Mouse (Mus musculus) heart, embryonic 14.5 days (tissue): ENCODE measurements around the gene Grb10. TPM values are rescaled to one million over a fixed set of nuclear protein-coding genes. Genes with fewer than 3 reads are reported as not detected.
A peak's percentile ranks its signal among the peaks of the same experiment; 100 is the strongest.

Experiments
- ATAC-seq: fragments of 200-750 bp; cut with Nextera tagmentation; 2 replicates; pipeline ENCODE4 v1.8.0; 2017; ENCODE audit warnings: low read depth, moderate TSS enrichment; ENCODE audit not compliant: insufficient number of reproducible peaks, insufficient read depth, low FRiP score
- H3K27ac ChIP-seq, 2 experiments: fragments of 200-500 bp in 1 of 2; fragments of 300-500 bp in 1 of 2; sonication (generic) in 1 of 2; replicated peaks in 1 of 2; 2 replicates each; pipeline ENCODE4 v1.5.1; 2012 to 2014; ENCODE audit warnings: low read depth in 2 of 2, low read length in 2 of 2, control low read depth in 1 of 2, mild to moderate bottlenecking in 1 of 2, mixed read lengths in 1 of 2; ENCODE audit not compliant: control insufficient read depth in 1 of 2, insufficient read depth in 1 of 2
- H3K27me3 ChIP-seq: fragments of 300-500 bp; sonication (generic); 2 replicates; pipeline ENCODE4 v1.6.1; 2014; ENCODE audit warnings: mild to moderate bottlenecking, low read length, control low read depth; ENCODE audit not compliant: control insufficient read depth, insufficient read depth
- H3K36me3 ChIP-seq: fragments of 300-500 bp; sonication (generic); 2 replicates; pipeline ENCODE4 v1.6.1; 2014; ENCODE audit warnings: mild to moderate bottlenecking, control low read depth, low read length, mixed read lengths; ENCODE audit not compliant: control insufficient read depth, insufficient read depth
- H3K4me1 ChIP-seq, 2 experiments: fragments of 200-500 bp in 1 of 2; fragments of 300-500 bp in 1 of 2; sonication (generic) in 1 of 2; 2 replicates each; pipeline ENCODE4 v1.6.1; 2012 to 2014; ENCODE audit warnings: low read length in 2 of 2, control low read depth in 1 of 2, mixed read lengths in 1 of 2; ENCODE audit not compliant: control insufficient read depth in 2 of 2, insufficient read depth in 2 of 2
- H3K4me2 ChIP-seq: fragments of 300-500 bp; sonication (generic); 2 replicates; pipeline ENCODE4 v1.6.1; 2014; ENCODE audit warnings: mild to moderate bottlenecking, low read length
- H3K4me3 ChIP-seq, 2 experiments: fragments of 200-500 bp in 1 of 2; fragments of 300-500 bp in 1 of 2; sonication (generic) in 1 of 2; 2 replicates each; pipeline ENCODE4 v1.5.1; 2012 to 2014; ENCODE audit warnings: low read length in 2 of 2, mild to moderate bottlenecking in 2 of 2, control low read depth in 1 of 2, low read depth in 1 of 2, moderate library complexity in 1 of 2; ENCODE audit not compliant: control insufficient read depth in 1 of 2, insufficient read depth in 1 of 2
- H3K9ac ChIP-seq: fragments of 300-500 bp; sonication (generic); 2 replicates; pipeline ENCODE4 v1.6.1; 2014; ENCODE audit warnings: mild to moderate bottlenecking, low read length
- H3K9me3 ChIP-seq: fragments of 300-500 bp; sonication (generic); 2 replicates; pipeline ENCODE4 v1.6.1; 2016; ENCODE audit warnings: low read length, control low read depth; ENCODE audit not compliant: control insufficient read depth
- WGBS: fragments of 180-500 bp; shearing (Covaris S2); extraction: QIAGEN DNeasy Blood & Tissue Kit; methylation state at CpG from one replicate; pipeline ENCODE4 v1.1.7; 2014; 5-methylcytosine and 5-hydroxymethylcytosine counted together
- polyA plus RNA-seq: library from polyadenylated mRNA; unstranded; fragments of >200 nt; fragmentation: Nextera tagmentation; extraction: Ambion mirVana; gene quantifications from 2 replicates; pipeline ENCODE4 v1.2.1, GENCODE M21; 2014

The Grb10 gene
- polyA plus RNA-seq, 1 experiment from 2014 or later, result 330 TPM

- no peaks in the 10 kb centered on the region for H3K9me3 ChIP-seq
- no peak overlapping the region for H3K4me3 ChIP-seq
- H3K4me1 ChIP-seq, result peaks cover 17 to 64% of the 10 kb centered on the region in 2 experiments
- H3K27me3 ChIP-seq, result no peaks in the 10 kb centered on the region
- no peak overlapping the region for H3K9ac ChIP-seq
- 62% methylated on average over 2 of the region's 2 CpGs for WGBS
- peak overlapping the region; percentile 43; the same call in 1 of the 2 replicates for H3K4me2 ChIP-seq
- H3K36me3 ChIP-seq, result peaks cover 19% of the 10 kb centered on the region; the same call in 1 of the 2 replicates
- no peak for ATAC-seq
- H3K27ac ChIP-seq, result peak overlapping the region; percentile 56 to 85
Observed at GRCm38 (mm10) chr11:11993183-11993582, 45.3 kb downstream of the Grb10 start.

GRCm38 (mm10) chr11:11989850-11990249, 48.6 kb downstream of the Grb10 start:
- 61% methylated on average over 4 of the region's 4 CpGs for WGBS
- Histone ChIP-seq H3K4me1 (peaks cover 11 to 43% of the 10 kb centered on the region in 2 experiments), H3K27ac (no peak overlapping the region), H3K4me3 (no peak overlapping the region), H3K9ac (no peak overlapping the region), H3K27me3 (no peaks in the 10 kb centered on the region), H3K36me3 (peaks cover 20% of the 10 kb centered on the region), H3K9me3 (no peaks in the 10 kb centered on the region), H3K4me2 (no peak overlapping the region)
- ATAC-seq, result no peak

GRCm38 (mm10) chr11:11987233-11987632, 51.2 kb downstream of the Grb10 start:
- no peak for ATAC-seq
- WGBS, result 87% methylated on average over 3 of the region's 3 CpGs
- H3K4me2 ChIP-seq, result no peak overlapping the region
- H3K36me3 ChIP-seq, result peaks cover 31% of the 10 kb centered on the region
- no peak overlapping the region for H3K27ac ChIP-seq
- H3K27me3 ChIP-seq, result no peaks in the 10 kb centered on the region
- H3K4me1 ChIP-seq, result peaks cover 8 to 21% of the 10 kb centered on the region in 2 experiments; a peak in 3 of 4 replicates
- H3K9ac ChIP-seq, result no peak overlapping the region
- H3K9me3 ChIP-seq, result no peaks in the 10 kb centered on the region
- H3K4me3 ChIP-seq, result no peak overlapping the region

- no peaks in the 10 kb centered on the region for H3K9me3 ChIP-seq
- peaks cover 52% of the 10 kb centered on the region for H3K36me3 ChIP-seq
- peaks cover 6 to 11% of the 10 kb centered on the region in 2 experiments; a peak in 3 of 4 replicates for H3K4me1 ChIP-seq
- no peaks in the 10 kb centered on the region for H3K27me3 ChIP-seq
- H3K27ac ChIP-seq, result 0 out of 4 replicates have a peak overlapping the region, but pooled peaks of 1 of the 2 experiments have one; percentile 14
- 45% methylated on average over 5 of the region's 5 CpGs for WGBS
- no peak overlapping the region for H3K4me2 ChIP-seq
- no peak for ATAC-seq
- no peak overlapping the region for H3K9ac ChIP-seq
- no peak overlapping the region for H3K4me3 ChIP-seq
Observed at GRCm38 (mm10) chr11:11978611-11979197, 59.8 kb downstream of the Grb10 start.

- Histone ChIP-seq H3K27ac (0 out of 4 replicates have a peak overlapping the region, but pooled peaks of 1 of the 2 experiments have one; percentile 31), H3K4me2 (peak overlapping the region; percentile 16; the same call in 1 of the 2 replicates), H3K27me3 (no peaks in the 10 kb centered on the region), H3K4me3 (no peak overlapping the region), H3K36me3 (peaks cover 57% of the 10 kb centered on the region), H3K4me1 (peaks cover 4 to 23% of the 10 kb centered on the region in 2 experiments; a peak in 3 of 4 replicates), H3K9me3 (no peaks in the 10 kb centered on the region), H3K9ac (no peak overlapping the region)
- 54% methylated on average over 10 of the region's 10 CpGs for WGBS
- no peak for ATAC-seq
Observed at GRCm38 (mm10) chr11:11974591-11975255, 63.8 kb downstream of the Grb10 start.

- H3K4me3 ChIP-seq, result no peak overlapping the region
- 48% methylated on average over 8 of the region's 8 CpGs for WGBS
- peak overlapping the region; percentile 18 to 56; a peak in 3 of 4 replicates for H3K27ac ChIP-seq
- no peaks in the 10 kb centered on the region for H3K9me3 ChIP-seq
- H3K27me3 ChIP-seq, result no peaks in the 10 kb centered on the region
- ATAC-seq, result peak; percentile 51
- H3K4me1 ChIP-seq, result peaks cover 4 to 35% of the 10 kb centered on the region in 2 experiments
- 0 out of 2 replicates have a peak overlapping the region, but pooled peaks have one; percentile 13 for H3K9ac ChIP-seq
- H3K4me2 ChIP-seq, result no peak overlapping the region
- peaks cover 59% of the 10 kb centered on the region for H3K36me3 ChIP-seq
Observed at GRCm38 (mm10) chr11:11973366-11974014, 65.0 kb downstream of the Grb10 start.

GRCm38 (mm10) chr11:11972401-11973110, 65.9 kb downstream of the Grb10 start:
- WGBS, result 77% methylated on average over 6 of the region's 6 CpGs
- no peak for ATAC-seq
- Histone ChIP-seq H3K4me3 (no peak overlapping the region), H3K4me2 (no peak overlapping the region), H3K36me3 (peaks cover 67% of the 10 kb centered on the region), H3K27me3 (no peaks in the 10 kb centered on the region), H3K4me1 (peaks cover 5 to 37% of the 10 kb centered on the region in 2 experiments), H3K9me3 (no peaks in the 10 kb centered on the region), H3K27ac (peak overlapping the region; percentile 39 to 56; a peak in 3 of 4 replicates), H3K9ac (0 out of 2 replicates have a peak overlapping the region, but pooled peaks have one; percentile 13)
